Mouse (Mus musculus) cerebellum, postnatal 14 days (tissue): ENCODE data around the gene Chd9.

Experiments
- DNase-seq, 2 experiments: peaks; one replicate each; pipeline ENCODE4 v3.0.0; 2021; ENCODE audit warnings: mixed read lengths in 2 of 2

Gene Chd9

DNA sequence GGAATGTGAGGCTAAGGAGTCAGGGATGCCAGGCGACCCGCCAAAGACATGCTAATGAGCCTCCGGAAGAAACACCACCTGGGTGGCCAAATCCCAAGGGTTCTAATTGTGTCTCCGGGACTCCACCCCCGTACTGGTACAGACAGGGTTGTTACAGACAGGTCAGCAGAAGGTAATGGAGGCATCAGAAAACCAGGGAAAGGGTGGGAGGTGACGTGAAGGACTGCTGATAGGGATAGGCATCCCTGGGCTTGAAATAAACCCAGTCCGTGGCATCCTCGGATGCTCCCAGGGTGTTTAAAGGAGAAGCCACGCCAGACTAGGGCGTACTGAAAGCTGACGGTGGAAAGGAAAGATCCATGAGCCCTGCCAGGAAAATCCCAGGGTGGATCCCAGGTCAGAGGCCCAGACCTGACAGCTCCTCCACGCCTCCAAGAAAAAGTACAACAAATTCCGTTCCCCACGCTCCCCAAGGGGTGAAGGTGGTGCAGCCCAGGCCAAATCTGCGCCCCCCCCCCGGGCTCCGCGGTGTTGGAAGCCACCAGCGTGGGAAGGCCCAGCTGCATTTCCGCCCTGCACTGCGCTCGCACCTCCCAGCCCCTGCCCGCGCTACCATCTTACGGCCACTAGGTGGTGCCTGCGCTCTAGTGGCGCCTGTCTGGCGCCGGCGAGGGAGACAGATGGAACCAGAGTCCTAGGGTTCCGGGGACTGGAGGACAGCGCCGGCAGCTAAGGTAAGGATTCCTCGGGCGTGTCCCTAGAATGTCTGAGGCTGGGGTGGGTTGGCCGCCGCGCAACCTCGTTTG, at the start of gene Chd9:
Gene Chd9 (plus strand): TSS at position 172 of the 806 bp plus-strand sequence.
- peak; percentile 99 for DNase-seq

DNA sequence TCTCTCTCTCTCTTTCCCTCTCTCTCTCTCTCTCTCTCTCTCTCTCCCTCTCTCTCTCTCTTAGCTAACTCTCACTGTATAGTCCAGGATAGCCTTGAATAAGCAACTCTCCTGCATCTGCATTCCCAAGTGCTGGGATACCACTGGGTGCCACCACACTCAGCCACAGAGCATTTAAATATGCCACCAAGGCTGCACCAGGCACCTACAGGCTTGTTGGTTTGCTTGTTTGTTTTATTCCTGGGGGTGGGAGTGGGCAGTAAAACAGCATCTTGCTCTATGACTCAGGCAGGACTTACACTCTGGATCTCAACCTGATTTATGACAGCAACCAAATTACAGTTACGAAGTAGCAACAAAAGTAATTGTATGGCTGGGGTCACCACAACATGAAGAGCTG, 36.5 kb upstream of the Chd9 start:
- no peak for DNase-seq

DNA sequence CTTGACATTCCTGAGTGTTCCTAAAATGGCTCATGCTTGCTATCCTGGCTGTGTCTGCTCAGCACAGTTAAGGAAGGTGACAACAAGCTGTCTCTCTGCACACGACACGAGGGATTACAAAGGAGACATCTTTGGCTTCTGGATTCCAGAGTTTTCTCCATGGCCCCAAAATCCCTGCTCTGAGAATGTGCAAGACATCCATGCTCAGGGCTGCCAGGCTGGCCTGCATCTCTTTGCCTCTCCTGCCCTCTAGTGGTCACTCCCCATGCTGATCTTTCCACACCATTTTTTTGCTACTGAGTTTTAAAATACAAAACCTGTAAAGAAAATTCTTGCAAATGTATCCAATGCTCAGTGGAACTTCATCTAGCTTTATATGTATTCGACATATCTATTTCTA, 34.4 kb upstream of the Chd9 start:
- DNase-seq, result peak; percentile 89 to 92

DNA sequence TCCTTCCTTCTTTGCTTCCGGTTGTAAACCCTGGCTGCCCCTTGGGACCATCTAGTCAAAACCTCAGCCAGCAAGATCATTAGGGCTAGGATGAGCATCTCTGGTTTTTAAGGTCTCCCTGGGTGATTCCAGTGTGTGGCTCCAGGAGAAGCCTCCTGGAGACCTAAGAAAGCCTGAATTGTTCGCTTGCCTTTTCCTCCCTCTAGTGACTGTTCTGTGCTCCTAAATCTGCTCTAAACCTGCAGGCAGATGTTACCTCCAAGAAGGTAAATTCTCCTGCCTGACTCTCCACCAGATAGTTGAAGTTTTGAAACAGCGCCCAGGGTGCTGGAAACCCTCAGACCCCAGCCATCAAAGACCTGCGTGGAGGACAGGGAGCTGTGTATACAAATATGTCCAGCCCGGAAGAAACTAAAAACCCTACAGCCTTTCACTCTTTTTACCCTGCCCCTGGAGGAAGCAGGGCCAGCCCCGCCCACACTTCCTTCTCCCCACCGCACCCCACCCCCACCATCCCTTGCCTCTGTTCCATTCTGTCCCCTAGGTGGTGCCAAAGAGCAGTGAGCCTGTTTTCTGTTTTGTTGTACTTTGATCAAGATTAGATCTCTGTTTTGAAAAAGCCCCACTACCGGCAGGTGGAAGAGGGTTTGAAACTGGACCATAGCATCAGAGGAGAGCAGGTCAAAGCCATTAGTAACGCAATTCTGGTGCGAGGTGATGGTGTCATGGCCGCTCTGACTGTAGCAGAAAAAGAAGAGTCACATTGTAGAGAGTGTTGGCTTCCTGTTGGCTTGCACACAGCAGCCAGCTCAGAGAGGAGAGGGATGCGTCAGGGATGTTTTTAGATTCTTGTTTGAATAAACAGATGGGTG, 32.9 kb upstream of the Chd9 start:
- peak; percentile 68 to 82 for DNase-seq

DNA sequence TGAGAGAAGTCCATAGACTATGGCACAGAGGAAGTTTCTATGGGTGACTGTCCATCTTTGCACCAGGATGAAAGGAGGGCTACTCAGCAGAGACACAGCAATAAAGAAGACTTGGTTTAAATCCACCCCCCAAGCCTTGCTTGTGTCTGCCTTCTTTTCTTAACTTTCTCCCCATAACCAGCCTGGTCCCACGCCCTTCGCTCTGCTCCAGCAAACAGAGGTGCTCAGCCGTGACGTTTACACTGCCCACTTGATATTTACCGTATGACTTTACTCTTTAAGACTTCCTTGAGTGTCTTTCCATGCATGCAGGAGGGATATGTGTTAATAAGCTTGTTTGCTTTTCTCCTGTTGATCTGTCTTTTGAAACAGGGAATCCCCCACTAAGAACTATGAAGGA, 28.7 kb upstream of the Chd9 start:
- DNase-seq, result no peak

DNA sequence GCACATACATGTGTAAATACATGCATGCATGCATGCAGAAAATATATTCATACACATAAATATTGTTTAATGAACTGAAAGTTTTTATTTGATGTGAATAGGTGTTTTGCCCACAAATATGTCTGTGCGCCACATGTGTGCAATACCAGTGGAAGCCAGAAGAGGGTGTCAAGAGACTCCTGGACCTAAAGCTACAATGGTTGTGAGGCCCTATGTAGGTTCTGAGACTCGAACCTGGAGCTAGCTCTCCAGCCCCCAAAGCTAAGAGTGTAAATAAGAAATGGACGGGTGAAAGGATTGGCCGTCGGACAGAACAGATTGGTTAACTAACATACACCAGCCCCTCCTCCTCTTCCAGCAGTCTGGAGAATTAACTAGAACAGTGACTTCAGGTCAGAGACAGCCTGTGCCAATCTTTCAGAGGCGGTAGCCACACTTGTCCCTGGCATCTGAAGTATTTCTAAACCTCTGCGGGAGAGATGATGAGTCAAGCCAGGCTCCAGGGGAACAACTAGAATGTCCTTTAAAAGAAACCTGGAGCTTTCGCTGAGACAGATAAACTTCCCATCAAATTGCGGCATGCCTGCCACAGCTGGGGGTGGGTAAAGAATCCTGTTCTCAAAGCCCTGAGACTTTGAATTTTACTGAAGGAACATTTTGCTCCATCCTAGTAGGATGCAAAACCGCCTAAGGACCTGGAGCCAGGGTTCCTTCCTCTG, 14.4 kb upstream of the Chd9 start:
- DNase-seq, result no peak

DNA sequence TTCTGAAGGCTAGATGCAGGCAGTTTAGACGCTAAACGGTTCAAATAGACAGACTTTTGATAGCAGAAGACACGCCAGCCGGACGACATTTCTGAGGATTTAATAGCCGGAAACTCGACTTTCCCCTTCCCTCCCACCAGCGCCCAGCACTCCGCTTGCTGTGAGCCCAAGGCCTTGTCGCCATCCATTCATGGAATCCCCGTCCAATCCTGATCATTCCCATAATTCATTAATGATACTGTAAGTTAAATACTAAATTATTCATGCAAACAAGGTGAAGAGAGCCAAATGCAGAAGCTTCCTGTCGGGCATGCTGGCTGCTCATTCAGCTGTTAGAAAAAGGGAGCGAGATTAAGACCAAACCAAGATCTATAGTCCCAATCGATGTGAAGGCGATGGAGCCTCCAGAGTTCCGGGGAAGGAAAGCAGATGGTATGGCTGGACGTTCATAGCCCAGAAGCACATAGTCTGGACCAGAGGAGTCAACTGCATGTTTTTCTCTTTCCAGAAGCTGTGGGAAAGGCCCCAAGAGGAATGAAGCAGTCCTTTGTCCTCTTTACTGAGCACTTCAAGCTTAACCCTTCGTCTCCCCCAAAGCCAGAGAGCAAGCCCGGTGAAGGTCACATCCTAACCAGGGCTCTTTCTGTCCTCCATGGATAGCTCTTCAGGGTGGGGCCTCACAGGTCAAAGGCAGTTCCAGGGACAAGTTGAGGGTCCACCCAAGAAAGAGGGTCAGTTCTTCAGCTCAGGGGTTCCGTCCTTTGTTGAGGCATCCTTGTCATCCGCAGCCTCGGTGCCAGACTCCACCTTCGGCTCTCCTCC, 11.9 kb upstream of the Chd9 start:
- no peak for DNase-seq

DNA sequence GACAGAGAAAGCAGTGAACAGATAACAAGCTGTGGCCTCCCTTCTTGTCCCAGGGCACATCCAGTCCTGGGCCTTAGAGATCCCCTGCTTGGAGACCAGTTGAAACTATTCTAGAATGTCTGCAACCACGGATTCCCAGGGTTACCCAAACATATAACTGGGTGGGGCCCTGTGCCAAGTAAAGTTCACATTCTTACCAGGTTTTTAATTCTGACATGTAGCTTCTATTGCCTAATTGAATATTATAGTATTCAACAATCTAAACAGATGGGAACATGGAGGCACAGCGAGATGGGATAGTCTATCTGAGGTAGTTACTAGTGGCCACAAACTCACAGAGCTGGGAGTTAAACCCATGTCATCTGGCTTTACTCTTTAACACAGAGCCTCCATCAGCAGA, 10.9 kb upstream of the Chd9 start, which contains the start of gene Gm19935:
Gene Gm19935 (minus strand): TSS at position 101 of the 400 bp plus-strand sequence.
- DNase-seq, result no peak

DNA sequence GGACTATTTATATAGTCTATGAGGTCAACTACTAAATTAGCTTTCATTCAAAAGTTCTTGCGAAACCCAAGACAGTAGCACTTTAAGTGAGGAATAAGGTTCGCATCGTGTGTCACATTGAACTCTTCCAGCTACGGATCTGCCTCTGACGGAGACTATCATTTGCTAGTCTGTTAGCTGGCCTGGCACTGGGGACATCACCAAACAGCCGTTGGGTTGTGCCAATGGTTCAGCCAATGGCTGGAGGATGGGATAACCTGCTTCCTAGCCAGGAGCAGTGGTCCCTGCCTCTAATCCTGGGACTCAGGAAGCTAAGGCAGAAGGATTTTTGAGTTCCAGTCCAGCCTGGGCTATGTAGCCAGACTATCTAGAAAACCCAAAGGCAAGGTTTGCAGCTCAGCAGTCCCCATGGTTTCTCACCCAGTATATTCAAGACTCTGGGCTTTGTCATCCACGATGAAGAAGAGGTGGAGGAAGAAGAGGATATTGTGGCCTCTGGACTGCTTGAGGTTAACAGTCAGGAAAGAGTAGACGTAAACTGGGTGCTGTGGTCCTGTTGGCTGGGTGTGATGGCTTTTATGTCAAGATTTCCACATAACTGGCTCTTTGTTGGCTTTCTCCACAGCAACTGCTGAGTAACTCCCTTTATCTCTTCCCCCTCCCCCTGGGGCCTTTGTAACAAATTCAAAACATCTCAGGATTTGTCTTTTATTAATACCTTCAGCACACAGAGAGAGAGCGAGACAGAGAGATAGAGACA, 8.4 kb upstream of the Chd9 start:
- DNase-seq, result no peak

DNA sequence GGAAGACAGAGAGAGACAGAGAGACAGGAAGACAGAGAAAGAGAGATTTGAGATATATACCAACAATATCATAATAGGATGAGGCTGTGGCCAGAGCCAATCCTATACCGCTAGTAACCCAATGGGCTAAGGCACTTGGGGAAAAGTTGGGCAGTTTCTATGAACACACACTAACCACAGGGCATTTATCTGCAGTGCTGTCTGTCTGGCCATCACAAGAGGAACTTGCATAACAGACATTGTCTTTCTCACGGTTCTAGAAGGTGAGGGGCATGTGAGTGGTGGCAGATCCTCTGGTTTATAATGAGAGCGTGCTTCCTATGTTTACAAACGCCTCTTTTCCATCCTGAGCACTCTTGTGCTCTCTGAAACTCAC, 7.8 kb upstream of the Chd9 start:
- no peak for DNase-seq

DNA sequence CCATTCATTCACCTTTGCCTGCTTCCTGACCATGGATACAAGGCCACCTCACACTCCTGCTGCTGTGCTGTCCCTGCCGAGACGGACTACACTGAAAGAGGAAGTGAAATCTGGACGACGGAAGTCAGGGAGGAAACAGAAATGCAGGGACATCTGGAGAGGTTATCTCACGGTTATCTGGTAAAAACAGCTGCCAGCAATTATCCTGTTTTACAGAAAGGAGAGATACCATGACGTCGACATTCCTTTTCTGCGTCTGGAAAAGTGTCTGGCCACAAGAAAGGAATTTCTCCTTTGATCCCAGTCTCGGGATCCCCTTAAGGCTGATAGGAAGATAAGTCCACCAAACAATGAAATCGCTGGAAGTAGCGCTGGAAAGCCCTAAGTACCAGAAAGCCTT, 5.7 kb upstream of the Chd9 start:
- no peak for DNase-seq

DNA sequence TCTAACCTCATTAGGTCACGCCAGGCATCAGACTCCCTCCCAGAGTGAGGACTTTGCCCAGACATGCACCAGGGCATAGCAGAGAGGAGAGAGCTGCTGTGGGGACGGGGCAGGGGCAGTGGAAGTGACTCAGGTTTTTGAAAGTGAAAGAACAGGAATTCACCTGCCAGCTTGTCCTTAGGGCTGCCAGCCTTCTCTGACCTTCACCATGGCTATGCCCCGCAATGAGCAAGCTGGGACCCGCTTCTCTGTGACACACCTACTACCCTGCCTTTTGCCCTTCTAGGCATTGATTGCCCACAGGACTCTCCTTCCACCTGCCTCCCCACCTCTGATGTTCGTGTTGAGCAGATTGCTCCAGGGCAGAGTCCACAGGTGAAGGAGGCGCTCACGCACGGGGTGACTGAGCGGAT, 2.7 kb upstream of the Chd9 start:
- DNase-seq, result no peak

DNA sequence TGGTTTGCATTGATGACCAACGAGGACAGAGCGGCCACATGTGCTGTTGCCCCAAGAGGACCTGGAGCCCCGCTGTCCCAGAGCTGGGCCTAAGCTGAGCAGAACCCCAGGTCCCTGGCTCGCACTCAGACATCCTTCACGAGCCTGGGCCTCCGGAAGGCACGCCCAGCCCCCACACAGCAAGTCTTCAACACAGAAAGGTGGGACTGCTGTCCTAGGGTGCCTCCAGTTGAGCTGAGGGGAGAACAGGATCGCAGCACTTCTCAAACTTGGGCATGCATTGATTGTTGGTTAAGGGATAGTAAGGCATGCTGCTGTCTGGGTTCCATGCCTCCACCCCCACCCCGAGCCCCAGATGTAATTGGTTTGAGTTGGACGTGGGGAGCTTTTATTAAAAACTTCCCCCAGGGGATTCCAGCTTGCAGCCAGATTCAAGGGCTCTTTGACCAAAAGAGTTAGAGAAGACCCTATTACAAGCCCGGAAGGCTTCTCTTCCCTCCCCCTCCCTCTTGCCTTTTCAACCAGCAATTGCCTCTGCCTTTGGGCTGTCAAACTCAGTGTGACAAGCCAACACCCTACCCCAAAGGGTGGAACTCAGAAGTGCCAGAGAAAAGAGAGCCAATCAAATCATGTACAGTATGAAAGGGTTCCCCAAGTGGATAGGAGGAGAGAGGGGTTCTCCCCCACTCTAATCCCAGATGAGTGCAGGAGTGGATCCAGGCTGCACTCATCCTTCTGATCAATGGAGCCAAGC, 1.0 kb downstream of the Chd9 start:
- DNase-seq, result no peak

DNA sequence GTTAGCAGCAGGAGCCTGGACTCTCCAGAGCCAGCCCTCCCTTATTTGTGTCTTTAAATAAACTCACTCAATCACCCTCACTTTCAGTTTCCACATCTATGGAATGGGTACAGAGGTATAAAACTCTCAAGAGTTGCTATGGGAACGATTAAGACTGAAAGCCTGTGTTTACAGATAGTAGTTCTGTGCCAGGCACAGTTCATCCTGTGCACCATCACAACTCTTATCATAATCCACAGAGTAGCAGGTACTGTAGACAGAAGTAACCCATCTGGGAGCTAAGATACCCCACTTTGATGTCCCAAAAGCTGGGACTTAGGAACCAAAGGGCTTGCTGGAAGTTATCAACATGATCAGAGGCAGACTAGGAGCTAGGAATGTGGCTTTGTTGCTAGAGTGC, 1.7 kb downstream of the Chd9 start:
- DNase-seq, result no peak

DNA sequence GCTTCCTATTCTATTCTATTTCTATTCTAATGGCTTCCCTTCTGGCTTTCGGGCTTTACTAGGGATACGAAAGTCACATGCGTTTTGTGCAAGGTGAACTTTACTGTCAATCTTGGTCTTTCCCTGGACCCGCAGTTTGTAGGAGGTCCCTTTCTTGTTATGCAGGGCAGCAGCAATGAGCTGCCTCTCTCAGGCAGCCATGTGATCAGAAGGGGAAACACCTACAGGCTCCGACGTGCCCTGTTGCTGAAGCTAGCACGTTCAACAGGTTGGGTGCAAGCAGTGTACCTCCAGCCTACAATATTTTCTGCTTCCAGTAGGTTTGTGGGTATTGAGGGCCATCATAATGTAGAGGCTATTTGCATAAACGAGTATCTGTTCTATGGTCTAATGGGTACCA, 2.8 kb downstream of the Chd9 start:
- no peak for DNase-seq

DNA sequence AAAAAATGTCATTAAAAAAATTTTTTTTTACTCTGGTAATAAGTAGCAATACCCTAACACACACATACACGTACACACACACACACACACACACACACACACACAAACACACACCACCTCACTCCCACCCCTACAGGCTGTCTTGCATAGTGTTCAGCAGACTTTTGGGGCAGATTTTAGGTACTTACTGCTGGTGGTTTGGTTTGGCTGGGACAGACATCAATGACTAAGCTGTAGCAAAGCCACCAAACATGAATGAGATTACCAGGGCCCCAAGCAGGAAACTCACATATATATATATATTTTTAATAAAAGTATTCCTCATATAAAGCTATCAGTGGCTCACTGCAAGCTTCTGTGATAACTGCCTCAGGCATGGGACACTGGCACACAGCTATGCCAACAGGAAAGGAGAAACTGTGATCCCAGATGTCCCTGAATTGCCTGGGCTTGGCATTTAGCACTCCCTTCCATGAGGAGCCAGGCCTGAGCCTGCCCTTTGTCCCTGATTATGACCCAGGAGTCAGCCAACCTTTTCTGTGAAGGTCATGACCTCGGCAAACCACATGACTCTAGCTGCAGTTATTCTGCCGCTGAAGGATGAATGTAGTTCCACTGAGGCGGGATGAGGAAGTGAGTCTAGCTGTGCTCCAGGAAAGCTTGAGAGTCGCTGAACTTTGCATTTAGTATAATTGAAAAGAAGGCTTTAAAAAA, 4.6 kb downstream of the Chd9 start:
- DNase-seq, result peak; percentile 32 to 53

DNA sequence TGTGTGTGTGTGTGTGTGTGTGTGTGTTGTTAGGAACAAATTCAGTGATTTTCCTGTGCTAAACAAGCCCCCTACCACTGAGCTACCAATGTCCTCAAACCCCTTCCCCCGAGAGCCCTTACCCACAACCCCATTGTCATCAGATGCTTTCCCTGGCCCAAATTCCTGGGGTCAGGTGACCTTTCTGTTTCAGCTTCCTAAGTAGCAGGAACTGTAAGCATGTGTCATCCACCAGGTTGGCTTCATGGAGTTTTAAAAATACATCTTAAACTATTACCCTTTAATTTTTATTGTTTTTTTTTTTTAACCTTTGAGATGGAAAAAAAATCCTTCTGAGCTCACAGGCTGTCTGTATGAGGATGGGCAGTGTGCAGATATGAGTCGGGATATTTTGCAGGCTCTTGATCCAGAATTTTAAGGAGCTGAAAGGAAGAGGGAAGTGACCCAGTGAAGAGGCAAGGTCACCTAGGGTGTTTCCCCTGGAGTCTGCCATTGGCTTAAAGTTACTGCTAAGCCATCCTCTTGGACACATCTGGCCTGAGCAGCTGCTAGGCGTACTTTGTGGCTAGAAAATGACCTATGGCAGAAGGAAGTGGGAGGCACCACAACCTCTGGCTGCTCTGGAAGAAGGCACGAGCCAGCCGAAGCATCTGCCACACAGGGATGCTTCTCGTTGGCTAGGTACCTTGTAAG, 5.6 kb downstream of the Chd9 start:
- no peak for DNase-seq

DNA sequence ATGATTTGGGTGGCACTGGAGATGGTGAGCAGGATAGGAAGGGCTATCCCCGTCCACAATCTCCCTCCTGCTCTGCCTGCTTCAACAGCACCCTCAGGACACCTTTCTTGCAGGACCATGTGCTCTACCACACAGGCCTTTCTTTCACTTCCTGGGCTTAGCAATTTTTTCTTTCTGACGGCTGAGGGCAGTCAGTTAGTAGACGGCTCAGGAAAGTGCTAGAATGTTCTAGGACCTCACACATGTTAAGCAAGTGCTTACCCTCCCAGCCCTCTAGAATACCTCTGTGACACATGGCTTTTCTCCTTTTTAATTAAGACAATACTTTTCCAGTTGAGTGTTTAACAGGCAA, 6.1 kb downstream of the Chd9 start:
- DNase-seq, result no peak

DNA sequence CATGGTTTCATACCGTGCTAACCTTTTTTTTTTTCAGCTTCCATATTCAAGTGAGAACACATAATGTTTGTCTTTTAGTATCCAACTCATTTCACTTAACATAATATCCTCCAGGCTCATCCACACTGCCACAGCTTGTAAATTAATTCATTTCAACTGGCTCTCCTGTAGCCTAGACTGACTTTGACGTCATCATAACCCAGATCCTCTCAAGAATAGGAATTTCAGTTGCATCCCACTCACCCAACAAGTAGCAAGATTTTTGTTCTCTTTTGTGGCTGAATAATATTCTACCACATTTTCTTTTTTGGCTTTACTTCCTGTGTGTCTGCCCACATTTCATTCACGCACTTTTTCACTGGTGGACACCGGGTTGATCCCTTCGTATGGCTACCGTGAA, 9.3 kb downstream of the Chd9 start:
- DNase-seq, result no peak
